Mouse (Mus musculus) lung, embryonic 16.5 days (tissue): ENCODE measurements around the gene Hmgxb4. TPM values are rescaled to one million over a fixed set of nuclear protein-coding genes. Genes with fewer than 3 reads are reported as not detected.

ENCODE experiments used
- ATAC-seq: fragments of 200-750 bp; cut with Nextera tagmentation; 2 replicates; pipeline ENCODE4 v1.8.0; 2017; ENCODE audit warnings: low read depth, mild to moderate bottlenecking, moderate library complexity
- H3K27ac ChIP-seq: fragments of 300-500 bp; sonication (generic); 2 replicates; pipeline ENCODE4 v1.5.1; 2014; ENCODE audit warnings: mild to moderate bottlenecking, control low read depth, low read length
- H3K27me3 ChIP-seq: fragments of 300-500 bp; sonication (generic); 2 replicates; pipeline ENCODE4 v1.6.1; 2014; ENCODE audit warnings: low read depth, low read length, mixed read lengths; ENCODE audit not compliant: control insufficient read depth, insufficient read depth
- H3K36me3 ChIP-seq: fragments of 300-500 bp; sonication (generic); 2 replicates; pipeline ENCODE4 v1.6.1; 2014; ENCODE audit warnings: low read length; ENCODE audit not compliant: control insufficient read depth, insufficient read depth
- H3K4me1 ChIP-seq: fragments of 300-500 bp; sonication (generic); replicated peaks from 2 replicates; pipeline ENCODE4 v1.6.1; 2014; ENCODE audit warnings: low read length, mixed read lengths; ENCODE audit not compliant: control insufficient read depth, insufficient read depth
- H3K4me2 ChIP-seq: fragments of 300-500 bp; sonication (generic); 2 replicates; pipeline ENCODE4 v1.6.1; 2014; ENCODE audit warnings: low read depth, low read length, control low read depth
- H3K4me3 ChIP-seq: fragments of 300-500 bp; sonication (generic); 2 replicates; pipeline ENCODE4 v1.5.1; 2014; ENCODE audit warnings: mild to moderate bottlenecking, low read length, control low read depth
- H3K9ac ChIP-seq: fragments of 300-500 bp; sonication (generic); 2 replicates; pipeline ENCODE4 v1.6.1; 2014; ENCODE audit warnings: low read length, control low read depth
- H3K9me3 ChIP-seq: fragments of 300-500 bp; sonication (generic); 2 replicates; pipeline ENCODE4 v1.6.1; 2016; ENCODE audit warnings: low read length; ENCODE audit not compliant: control insufficient read depth
- WGBS: fragments of 180-500 bp; shearing (Covaris S2); extraction: QIAGEN DNeasy Blood & Tissue Kit; methylation state at CpG from one replicate; pipeline ENCODE4 v1.1.7; 2014; 5-methylcytosine and 5-hydroxymethylcytosine counted together
- polyA plus RNA-seq: library from polyadenylated mRNA; unstranded; fragments of >200 nt; fragmentation: Nextera tagmentation; extraction: Ambion mirVana; gene quantifications from 2 replicates; pipeline ENCODE4 v1.2.1, GENCODE M21; 2015

The Hmgxb4 gene
- polyA plus RNA-seq, 1 experiment from 2014 or later: 35.6 TPM

DNA sequence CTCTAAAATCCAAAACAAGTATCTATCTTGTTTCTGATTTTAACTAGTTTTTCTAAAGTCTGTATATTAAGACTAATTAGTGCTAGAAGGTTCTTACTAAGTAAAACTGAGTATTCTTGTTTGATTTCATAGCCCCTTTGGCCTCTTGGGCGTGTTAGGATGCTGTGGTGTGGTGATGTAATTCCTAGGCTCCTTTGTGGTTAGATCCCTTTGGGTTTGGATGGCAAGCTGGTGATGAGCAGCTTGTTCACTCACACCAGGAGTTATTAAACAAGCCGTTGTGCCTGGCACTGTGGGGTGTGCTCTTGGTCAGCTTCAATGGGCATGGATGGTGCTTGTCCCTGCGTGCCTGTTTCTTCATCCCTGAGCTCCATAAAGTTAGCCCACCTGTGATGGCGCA is 60.2 kb downstream of the Hmgxb4 start:
- ATAC-seq: no peak
- no peak overlapping the region for H3K4me3 ChIP-seq
- 85% methylated on average over 4 of the region's 4 CpGs for WGBS
- no peak overlapping the region for H3K27ac ChIP-seq
- H3K36me3 ChIP-seq: no peaks in the 10 kb centered on the region
- H3K27me3 ChIP-seq: no peaks in the 10 kb centered on the region
- no peak overlapping the region for H3K4me2 ChIP-seq
- H3K4me1 ChIP-seq: no peaks in the 10 kb centered on the region
- H3K9me3 ChIP-seq: no peaks in the 10 kb centered on the region
- H3K9ac ChIP-seq: no peak overlapping the region

DNA sequence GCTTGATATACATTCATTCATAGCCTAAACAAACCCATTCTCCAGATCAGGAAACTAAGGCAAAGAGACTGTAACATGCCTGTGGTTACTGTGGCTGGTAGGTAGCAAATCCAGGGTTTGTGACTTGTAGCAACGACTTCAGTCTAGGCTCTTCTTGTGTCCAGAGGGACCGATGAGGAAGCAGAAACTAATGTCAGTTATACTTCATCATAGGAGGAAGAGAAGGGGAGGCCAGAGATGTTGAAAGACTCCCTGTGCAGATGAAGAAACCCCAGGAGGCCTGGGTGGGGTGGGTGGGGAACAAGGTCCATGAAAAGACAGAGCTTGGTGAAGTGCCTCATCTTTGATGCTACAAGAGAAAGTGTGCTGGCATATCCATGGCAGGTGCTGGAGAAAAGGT is 62.5 kb downstream of the Hmgxb4 start:
- no peak for ATAC-seq
- H3K27me3 ChIP-seq: no peaks in the 10 kb centered on the region
- WGBS: 98% methylated on average over 2 of the region's 2 CpGs
- H3K4me1 ChIP-seq: no peaks in the 10 kb centered on the region
- no peak overlapping the region for H3K4me2 ChIP-seq
- H3K27ac ChIP-seq: no peak overlapping the region
- H3K9me3 ChIP-seq: no peaks in the 10 kb centered on the region
- no peak overlapping the region for H3K4me3 ChIP-seq
- no peaks in the 10 kb centered on the region for H3K36me3 ChIP-seq
- no peak overlapping the region for H3K9ac ChIP-seq

DNA sequence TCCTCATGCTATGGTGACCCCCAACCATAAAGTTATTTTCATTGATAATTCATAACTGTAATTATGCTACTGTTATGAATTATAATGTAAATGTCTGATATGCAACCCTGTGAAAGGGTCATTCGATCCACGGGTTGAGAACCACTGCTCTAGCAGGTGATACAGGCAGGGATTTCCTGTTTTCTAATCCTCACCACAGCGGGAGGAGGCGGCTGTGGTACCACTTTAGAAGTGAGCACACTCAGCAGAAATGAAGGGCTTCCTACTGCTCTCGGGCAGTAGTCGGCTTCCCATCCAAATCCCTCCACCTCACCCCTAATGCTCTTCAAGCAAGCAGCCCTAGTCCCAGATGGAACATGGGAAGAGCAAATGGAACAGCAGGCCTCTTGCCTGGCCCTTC is 66.9 kb downstream of the Hmgxb4 start:
- no peaks in the 10 kb centered on the region for H3K36me3 ChIP-seq
- H3K4me2 ChIP-seq: no peak overlapping the region
- no peaks in the 10 kb centered on the region for H3K27me3 ChIP-seq
- no peaks in the 10 kb centered on the region for H3K9me3 ChIP-seq
- no peak overlapping the region for H3K4me3 ChIP-seq
- H3K9ac ChIP-seq: no peak overlapping the region
- ATAC-seq: no peak
- WGBS: 72% methylated on average over 6 of the region's 6 CpGs
- H3K27ac ChIP-seq: no peak overlapping the region
- H3K4me1 ChIP-seq: no peaks in the 10 kb centered on the region

DNA sequence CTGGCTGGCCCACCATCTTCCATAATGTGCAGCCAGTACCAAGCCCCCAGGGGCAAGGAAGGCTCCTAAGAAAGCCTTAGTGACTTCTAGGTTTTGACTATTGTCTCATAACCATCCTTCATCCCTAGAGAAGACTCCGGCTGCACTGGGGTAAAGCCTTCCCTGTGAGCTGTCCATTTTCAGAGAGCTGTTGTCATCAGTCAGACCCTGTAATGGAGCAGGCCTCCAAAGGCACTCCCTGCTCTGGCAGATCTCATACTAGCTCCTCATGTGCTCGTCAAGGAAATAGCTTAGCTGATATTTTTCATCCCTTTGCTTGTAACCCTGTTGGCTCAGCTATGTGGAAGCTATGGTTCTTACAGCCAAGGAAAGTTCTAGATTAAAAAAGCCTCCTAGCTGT is 67.7 kb downstream of the Hmgxb4 start:
- Histone ChIP-seq H3K4me2 (no peak overlapping the region), H3K4me3 (no peak overlapping the region), H3K36me3 (no peaks in the 10 kb centered on the region), H3K4me1 (no peaks in the 10 kb centered on the region), H3K9me3 (no peaks in the 10 kb centered on the region), H3K27ac (no peak overlapping the region), H3K27me3 (no peaks in the 10 kb centered on the region), H3K9ac (no peak overlapping the region)
- WGBS: 81% methylated on average over 2 of the region's 2 CpGs
- ATAC-seq: no peak

DNA sequence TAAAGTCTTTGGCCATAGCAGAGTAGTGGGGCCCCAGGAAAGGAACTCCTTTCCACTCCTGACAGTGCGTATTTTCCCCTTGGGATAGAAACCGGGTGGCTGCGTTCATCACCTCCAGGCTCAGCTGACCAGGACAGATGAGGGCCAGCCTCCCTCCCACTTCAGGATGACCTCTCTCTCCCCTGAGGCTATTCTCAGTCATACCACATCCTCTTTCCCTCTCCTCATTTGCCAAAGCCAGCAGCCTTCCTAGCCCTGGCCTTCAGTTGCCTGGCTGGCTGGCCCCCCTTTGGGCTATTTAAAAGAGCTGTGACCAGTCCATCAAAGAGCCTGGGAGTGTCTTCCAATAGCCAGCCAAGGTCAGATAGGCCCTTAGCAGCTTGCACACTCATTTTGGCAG is 70.1 kb downstream of the Hmgxb4 start:
- Histone ChIP-seq H3K27ac (no peak overlapping the region), H3K36me3 (no peaks in the 10 kb centered on the region), H3K4me3 (no peak overlapping the region), H3K4me2 (no peak overlapping the region), H3K27me3 (no peaks in the 10 kb centered on the region), H3K9me3 (no peaks in the 10 kb centered on the region), H3K4me1 (no peaks in the 10 kb centered on the region), H3K9ac (no peak overlapping the region)
- ATAC-seq: no peak
- 74% methylated on average over 3 of the region's 3 CpGs for WGBS

DNA sequence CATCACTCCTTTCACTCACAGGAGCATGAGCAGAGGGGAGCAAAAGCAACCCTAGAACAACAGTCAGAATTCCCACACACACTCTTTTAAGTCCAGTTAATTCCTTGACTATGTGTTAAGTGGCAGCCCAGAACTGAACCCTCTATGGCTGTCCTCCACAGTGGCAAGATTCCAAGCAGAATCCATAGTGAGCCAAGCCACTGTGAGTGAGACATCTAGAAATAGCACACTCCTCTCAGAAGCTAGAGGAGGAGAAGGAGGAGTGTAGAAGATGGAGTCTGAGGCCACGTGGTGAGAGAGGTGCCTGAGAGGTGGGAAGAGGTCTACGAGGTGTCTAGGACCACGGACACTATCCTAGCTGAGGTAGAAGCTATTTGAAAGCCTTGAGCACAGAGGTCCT is 71.6 kb downstream of the Hmgxb4 start:
- Histone ChIP-seq H3K9ac (no peak overlapping the region), H3K36me3 (no peaks in the 10 kb centered on the region), H3K4me1 (no peaks in the 10 kb centered on the region), H3K4me2 (no peak overlapping the region), H3K9me3 (no peaks in the 10 kb centered on the region), H3K27me3 (no peaks in the 10 kb centered on the region), H3K27ac (no peak overlapping the region), H3K4me3 (no peak overlapping the region)
- ATAC-seq: no peak
- WGBS: 81% methylated on average over 3 of the region's 3 CpGs

DNA sequence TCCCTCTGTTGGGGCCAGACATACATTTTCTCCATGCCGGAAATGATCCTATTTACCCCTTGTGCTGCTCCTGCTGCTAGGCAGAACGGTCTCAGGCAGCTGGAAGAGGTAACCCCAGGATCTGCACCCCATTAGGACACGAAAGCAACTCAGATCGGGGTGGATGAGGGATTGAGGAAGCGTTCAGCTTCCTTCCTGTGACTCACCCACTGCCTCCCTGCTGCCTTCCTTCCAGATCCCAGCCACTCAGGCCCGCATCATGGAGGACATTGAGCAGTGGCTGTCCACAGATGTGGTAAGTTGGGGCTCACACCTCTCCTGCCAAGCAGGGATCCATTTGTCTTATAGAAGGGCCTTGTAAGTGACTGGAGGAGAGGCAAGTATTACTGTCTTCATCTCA is 74.1 kb downstream of the Hmgxb4 start:
- no peaks in the 10 kb centered on the region for H3K4me1 ChIP-seq
- H3K9me3 ChIP-seq: no peaks in the 10 kb centered on the region
- no peaks in the 10 kb centered on the region for H3K36me3 ChIP-seq
- no peaks in the 10 kb centered on the region for H3K27me3 ChIP-seq
- H3K27ac ChIP-seq: no peak overlapping the region
- no peak overlapping the region for H3K4me3 ChIP-seq
- WGBS: 54% methylated on average over 6 of the region's 6 CpGs
- no peak overlapping the region for H3K4me2 ChIP-seq
- ATAC-seq: no peak
- no peak overlapping the region for H3K9ac ChIP-seq

DNA sequence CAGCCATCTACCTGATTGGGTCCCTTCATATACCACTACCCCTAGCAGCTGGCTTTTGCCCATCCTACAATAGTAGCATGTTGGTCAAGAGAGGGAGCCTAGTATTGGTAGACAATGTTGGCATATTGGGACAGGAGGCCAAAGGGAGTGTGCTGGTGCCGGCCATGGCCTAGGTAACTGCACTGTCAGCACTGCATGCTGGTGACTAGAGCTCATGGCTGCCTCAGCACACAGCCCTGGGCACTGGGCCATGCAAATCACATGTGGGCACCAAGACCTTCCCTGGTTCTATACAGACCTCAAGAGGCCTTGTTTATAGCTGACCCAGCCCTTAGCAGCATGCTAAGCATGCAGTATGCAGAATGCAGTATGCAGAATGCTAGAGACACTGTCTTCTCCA is 77.1 kb downstream of the Hmgxb4 start:
- ATAC-seq: no peak
- no peak overlapping the region for H3K4me2 ChIP-seq
- H3K27me3 ChIP-seq: no peaks in the 10 kb centered on the region
- WGBS: 78% methylated on average over 1 of the region's 1 CpGs
- H3K4me1 ChIP-seq: no peaks in the 10 kb centered on the region
- no peaks in the 10 kb centered on the region for H3K36me3 ChIP-seq
- H3K9me3 ChIP-seq: no peaks in the 10 kb centered on the region
- no peak overlapping the region for H3K9ac ChIP-seq
- no peak overlapping the region for H3K4me3 ChIP-seq
- H3K27ac ChIP-seq: no peak overlapping the region

DNA sequence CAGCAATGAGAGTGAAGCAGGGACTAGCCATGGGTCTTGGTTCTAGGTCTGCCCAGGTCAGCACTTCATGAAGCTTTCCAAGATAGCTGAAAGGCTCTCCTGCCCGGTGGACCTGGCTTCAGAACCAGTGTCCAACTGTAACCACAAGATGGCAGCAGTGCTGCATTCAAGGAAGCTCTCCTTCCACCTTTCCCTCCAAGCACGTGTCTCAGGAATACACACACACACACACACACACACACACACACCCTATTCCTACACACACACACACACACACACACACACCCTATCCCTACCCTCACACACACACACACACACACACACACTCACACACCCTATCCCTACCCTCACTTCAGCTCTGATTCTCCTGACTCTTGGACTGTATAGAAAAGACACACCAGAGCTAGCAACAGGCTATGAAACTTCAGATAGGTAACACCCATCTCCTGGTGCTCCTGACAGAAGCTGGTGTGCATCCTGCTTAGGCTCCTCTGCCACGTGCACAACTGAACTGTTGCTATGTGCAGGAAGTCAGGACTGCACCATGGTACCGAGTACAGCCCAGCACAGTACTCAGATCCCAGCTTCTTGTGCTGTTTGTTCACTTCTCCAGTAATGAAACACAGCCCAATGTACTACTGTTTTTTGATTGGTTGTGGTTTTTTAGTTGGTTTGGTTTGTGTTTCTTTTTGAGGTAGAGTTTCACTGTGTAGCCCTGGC is 78.6 kb downstream of the Hmgxb4 start:
- ATAC-seq: peak; percentile 82
- Histone ChIP-seq H3K4me3 (no peak overlapping the region), H3K36me3 (no peaks in the 10 kb centered on the region), H3K27me3 (no peaks in the 10 kb centered on the region), H3K9ac (no peak overlapping the region), H3K9me3 (no peaks in the 10 kb centered on the region), H3K27ac (no peak overlapping the region), H3K4me1 (no peaks in the 10 kb centered on the region), H3K4me2 (no peak overlapping the region)
- WGBS: 21% methylated on average over 4 of the region's 4 CpGs

DNA sequence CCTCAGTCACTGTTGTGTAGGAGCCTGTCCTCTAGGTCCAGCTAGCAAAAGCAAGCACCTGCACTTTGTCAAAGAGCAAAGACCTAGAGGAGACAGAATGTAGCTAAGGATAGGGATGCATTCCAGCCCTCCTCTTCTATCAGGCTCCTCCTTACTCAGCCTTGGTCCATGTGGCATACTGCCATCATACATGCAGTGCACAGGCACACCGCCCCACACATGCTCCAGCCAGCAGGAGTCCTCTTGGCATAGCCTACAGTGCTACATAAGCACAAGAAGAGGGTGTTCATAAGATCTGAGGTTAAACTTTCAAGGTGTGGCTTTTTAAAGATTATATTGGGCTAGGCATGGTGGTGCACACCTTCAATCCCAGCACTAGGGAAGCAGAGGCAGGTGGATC is 81.7 kb downstream of the Hmgxb4 start:
- Histone ChIP-seq H3K36me3 (no peaks in the 10 kb centered on the region), H3K27ac (no peak overlapping the region), H3K4me3 (no peak overlapping the region), H3K9ac (no peak overlapping the region), H3K9me3 (no peaks in the 10 kb centered on the region), H3K4me1 (no peaks in the 10 kb centered on the region), H3K4me2 (no peak overlapping the region), H3K27me3 (no peaks in the 10 kb centered on the region)
- WGBS: 70% methylated on average over 1 of the region's 1 CpGs
- ATAC-seq: no peak
